Mouse (Mus musculus): ENCODE measurements around the gene Utp4.

- TF ChIP-seq GATA2 (IDR thresholded peaks at IDR 0.05; ENCODE audit: borderline replicate concordance, low read depth, low read length) (no peak), CTCF (IDR thresholded peaks at IDR 0.05; ENCODE audit: low read depth, low read length) (no peak), GATA1 (IDR thresholded peaks at IDR 0.05; ENCODE audit: borderline replicate concordance, low read length) (no peak)
Observed at GRCm38 (mm10) chr8:106963365-106963764, 69.9 kb downstream of the Utp4 start.

All from G1E (cell line).